Mouse (Mus musculus) lung, postnatal 4 days (tissue): Measurements from ENCODE around the gene Olfr314.
A peak's percentile ranks its signal among the peaks of the same experiment; 100 is the strongest.
"Not testable (repeated sequence)": the region's sequence is repeated elsewhere in the genome, so short reads cannot be mapped to it uniquely, and the experiment has no call there.

Experiments used
- DNase-seq, 2 experiments: peaks; one replicate each; pipeline ENCODE4 v3.0.0; 2021

The Olfr314 gene

DNA sequence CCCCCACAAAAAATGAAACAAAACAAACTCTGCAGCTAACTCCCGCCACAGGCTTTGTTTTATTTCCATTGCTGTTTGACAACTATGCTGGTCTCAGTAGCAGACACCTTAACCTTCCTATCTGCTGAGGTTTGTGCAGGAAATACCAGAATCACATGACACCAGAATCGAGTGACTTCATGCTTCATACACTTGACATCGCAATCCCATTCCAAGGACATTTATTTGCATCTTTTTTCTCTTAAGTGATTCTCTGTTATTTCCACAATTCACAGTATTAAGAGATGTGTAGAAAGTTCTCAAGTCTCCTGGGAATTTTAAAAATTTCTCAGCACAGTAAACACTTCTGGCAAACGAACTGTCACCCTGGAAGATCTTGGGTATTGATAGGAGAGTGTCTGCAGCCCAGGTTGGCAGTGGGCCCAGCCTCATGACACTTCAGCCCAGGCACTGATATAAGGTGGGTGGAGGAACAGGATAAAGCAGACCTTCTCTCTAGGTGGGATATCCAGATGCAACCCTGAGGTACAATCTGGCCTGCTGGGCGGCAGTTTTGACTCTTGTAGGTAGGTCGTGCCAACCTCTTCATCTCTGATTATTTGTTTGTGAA is at the start of gene Olfr314:
TSS of gene Olfr314 (plus strand) at position 473 of the 610 bp plus-strand sequence.
- no peak for DNase-seq

DNA sequence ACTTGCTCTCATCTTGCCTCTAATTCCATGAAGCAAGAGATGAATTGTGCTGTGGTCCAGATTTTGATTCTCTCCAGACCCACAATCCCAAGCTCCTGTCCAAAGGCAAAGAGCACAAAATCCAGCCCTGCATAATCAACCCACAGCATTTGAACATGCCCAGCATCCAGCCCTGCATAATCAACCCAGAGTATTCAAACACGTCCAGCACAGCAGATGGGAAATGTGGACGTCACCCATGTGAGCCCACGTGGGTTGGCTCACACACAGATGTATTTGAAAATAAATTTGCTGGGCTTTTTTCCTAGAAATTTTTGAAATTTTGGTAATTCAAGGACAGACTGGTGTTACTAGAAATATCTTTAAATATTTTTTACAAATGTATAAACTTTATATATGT is 49.4 kb upstream of the Olfr314 start:
- peak; percentile 5 to 38 for DNase-seq

DNA sequence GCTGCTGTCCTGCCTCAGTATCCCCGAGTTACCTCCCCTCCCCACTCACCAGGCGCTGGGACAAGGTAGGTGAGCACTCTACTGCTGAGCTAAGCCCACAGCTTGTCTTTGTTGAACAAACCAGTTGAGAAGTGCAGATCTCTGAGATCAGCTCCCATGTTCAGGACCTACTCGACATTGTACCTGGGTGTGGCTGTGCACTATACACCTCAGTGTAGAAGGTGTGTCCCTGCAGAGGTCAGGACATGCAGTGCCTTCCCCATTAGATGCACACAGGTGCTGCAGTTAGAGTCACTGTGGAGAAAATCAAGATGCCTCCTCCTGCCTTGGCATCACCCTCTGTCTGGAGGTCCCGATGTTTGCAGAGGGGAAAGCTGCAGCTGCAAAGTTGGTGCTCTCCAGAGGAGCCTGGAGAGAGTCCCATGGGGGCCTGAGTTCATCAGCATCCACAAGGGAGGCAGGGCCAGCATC is 43.9 kb upstream of the Olfr314 start, which contains the start of gene Olfr317:
TSS of gene Olfr317 (minus strand) at position 421 of the 471 bp plus-strand sequence.
- no peak for DNase-seq

DNA sequence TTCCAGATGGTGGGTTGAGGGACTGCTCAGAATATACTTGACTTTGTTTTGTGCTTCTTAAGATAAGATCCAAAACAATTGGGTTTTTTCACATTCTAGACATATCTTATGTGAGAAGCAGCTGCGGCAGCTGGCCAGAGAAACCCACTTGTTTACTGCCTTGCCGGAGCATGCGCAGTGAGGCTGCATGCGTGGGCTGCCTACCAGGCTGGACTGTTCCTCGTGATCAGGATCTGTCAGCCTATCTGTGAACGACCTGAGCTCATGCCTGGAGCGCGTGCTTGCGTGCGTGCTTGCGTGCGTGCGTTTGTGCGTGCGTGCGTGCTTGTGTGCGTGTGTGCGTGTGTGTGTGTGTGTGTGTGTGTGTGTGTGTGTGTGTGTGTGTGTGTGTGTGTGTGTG is 31.7 kb upstream of the Olfr314 start:
- DNase-seq: not testable (repeated sequence)

DNA sequence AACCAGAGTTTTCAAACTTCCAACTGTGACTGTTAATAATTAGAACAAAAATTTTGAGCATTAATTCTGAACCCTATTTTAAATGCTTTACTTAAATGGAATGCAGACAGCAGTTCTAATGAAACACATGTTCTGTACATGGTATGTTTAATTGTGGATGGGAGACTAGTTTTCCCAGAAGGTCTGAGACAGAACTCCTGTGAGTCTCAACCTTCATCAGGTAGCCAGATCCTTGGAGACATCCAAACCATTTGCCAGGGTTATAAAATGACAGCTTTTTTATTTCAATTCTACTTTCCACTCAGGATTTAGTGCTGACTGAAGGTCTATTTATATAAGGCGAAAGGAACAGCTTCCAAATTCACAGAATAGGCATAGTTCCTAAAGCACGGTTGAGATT is 30.3 kb upstream of the Olfr314 start, which contains the start of gene Olfr316:
TSS of gene Olfr316 (plus strand) at position 301 of the 400 bp plus-strand sequence.
- no peak for DNase-seq

DNA sequence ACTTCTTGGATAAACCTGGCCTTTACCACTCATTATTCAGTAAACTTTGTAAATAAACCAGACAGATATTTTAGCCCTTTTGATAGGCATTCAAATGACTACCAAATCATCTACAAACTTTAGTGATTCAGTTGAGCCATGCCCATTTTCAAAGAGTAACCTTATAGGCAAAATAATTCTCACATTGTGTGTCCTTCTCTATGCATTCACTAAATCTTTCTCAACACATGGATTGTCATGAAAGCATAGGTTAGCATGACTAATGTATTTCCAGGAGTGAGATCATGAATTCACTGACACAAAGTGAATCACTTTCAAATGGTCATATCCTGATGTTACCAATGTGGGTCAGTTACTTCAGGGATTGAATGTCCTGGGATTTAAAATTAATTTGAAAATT is 9.9 kb upstream of the Olfr314 start, which contains the start of gene Olfr315:
TSS of gene Olfr315 (plus strand) at position 301 of the 400 bp plus-strand sequence.
- DNase-seq: no peak

DNA sequence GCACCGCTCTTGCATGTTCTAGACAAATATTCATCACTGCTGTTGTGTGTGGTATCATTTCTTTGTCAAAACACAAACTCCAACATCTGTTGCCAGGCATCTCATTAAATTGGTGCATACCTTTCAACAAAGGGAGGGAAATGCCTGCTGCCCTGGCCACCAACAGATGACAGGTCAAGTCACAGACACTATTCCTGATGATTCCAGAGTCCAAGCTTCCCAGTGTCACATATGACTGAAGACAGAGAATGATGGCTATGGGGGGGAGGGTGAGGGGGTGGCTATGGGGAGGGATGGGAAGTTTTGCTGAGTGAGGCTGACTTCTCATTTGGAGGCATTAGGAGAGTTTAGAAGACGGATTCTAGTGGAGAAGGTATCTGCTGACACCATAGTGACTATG is 1.4 kb downstream of the Olfr314 start:
- no peak for DNase-seq

DNA sequence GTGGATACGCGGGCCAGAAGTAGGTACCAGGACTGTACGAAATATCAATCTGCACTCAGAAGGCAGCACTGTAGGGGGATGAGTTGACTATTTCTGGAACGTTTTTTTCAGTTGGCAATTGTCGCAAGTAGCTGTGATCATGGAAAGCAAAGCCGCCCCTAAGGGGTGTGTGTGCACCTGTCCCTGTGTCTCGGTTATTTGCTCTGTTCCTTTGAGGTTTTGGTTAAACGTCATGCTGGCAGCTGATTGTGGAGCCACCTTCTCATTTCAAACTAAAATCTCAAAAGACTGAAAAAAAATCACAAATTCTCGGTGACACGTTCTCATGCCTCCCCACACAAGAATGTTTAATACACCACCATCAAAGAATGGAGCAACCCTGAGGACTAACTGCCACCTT is 4.9 kb downstream of the Olfr314 start:
- no peak for DNase-seq

DNA sequence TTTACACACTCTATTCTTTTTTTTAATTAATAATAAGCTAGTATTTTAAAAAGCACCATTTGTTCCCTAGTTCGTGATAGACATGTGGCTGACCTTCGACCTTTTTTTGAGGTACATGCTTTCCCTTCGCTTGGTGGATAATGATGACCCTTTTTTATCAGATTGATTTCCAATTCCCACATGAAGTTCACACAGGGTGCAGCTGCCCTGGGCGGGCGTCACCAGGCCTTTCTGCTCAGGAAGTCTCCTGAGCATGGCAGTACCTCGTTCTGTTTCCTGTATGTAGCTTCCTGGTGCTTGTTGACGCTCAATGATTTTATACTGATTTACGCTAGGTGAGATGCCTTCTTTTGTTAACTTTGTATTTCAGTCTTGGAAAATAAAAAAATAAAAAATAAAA is 5.6 kb downstream of the Olfr314 start:
- DNase-seq: no peak

DNA sequence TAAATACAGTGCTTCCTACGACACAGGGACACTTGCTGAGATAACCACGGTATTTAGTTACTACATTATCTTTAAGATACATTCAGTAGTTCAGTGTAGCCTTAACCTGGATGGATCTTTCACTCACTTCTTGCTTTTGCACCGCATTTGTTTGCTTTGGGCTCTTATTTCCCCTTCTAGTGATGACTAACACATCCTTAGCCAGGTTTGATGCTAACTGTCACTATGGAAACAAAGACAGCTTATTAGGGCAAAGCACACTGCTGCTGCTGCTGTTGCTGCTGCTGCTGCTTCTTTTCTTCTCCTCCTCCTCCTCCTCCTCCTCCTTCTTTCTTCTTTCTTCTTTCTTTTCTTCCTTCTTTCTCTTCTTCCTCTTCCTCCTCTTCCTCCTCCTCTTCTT is 6.8 kb downstream of the Olfr314 start:
- no peak for DNase-seq

DNA sequence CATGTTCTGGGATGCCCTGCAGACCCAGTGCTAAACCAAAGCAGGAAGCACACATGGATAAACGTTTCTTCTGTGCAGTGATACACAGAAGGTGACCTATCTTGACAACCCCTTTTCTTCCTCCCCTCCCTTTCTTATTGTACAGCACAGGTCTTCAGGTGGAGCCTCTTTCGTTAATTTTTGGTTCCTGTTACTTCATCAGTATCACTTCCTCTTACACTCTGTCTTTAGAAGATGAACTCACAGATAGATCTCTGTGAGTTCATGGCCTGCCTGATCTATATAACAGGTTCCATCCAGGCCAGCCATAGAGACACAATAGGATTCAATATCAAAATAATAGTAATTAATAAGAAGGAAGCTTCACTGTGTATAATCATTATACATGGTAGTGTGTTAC is 7.3 kb downstream of the Olfr314 start:
- no peak for DNase-seq

DNA sequence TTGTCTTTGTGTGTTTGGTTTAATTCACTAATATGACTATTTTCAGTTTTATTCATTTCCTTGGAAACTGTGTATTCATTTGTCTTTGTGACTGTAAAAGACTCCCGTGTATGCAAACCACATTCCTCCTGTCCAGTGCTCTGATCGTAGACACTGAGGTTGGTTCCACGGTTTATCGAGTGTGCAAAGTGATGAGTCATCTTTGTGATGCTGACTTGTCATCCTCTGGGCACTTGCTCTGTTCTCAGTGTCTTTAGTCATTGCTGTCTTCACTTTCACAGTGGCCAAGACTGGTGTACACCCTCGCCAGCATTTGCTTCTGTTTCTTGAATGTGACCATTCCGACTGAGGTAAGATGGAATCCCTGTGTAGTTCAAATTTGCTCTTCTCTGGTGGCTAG is 7.9 kb downstream of the Olfr314 start:
- no peak for DNase-seq

DNA sequence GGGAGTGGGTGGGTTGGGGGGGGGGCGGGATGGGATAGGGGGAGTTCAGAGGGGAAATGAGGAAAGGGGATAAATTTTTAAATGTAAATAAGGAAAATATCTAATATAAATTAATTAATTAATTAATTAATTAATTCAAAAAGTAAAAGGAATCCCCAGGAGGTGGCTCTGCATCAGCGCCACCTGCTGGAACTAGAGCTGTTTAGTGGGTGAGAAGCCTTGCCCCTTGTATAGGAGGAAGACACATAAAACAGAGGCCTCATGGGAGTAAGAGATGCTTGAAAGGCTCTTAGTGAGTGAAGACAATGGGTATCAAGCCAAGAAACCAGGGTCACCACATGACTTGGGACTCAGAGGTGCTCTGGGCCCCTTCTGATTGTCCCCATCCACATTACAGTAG is 13.1 kb downstream of the Olfr314 start:
- no peak for DNase-seq

DNA sequence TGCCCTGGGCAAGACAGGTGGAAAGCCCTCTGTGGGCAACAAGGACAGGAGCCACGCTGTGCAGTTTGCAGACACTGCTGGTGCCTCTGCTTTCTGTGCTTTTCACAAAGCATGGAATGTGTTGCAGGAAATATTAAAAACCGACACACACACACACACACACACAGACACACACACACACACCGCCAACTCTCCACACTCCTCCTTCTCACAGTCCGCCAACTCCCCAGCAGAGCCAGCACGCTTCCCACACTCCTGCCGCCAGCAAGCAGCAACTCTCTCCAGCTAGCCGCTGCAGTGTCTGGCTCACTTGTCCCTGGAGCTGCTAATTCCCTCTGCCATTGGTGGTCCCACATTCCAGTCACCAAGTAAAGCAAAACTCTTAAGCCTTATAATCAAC is 14.1 kb downstream of the Olfr314 start:
- no peak for DNase-seq

DNA sequence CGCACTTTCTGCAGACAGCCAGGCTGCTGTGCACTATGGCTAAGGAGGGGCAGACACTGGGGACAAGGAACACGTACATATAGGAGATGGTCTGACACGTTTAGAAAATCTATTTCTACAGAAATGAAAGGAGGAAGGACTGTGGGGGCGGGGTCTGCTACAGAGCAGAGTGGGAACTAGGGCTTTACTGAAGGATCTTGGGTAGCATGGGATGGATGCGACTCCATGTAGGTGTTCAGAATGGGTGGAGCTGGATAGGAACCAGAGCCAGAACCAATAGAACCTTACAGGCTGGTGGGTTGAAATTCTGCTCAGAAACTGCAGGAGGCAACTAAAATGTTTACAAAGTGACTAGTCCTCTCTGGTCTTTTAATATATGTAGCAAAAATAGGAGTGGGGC is 17.0 kb downstream of the Olfr314 start:
- no peak for DNase-seq

DNA sequence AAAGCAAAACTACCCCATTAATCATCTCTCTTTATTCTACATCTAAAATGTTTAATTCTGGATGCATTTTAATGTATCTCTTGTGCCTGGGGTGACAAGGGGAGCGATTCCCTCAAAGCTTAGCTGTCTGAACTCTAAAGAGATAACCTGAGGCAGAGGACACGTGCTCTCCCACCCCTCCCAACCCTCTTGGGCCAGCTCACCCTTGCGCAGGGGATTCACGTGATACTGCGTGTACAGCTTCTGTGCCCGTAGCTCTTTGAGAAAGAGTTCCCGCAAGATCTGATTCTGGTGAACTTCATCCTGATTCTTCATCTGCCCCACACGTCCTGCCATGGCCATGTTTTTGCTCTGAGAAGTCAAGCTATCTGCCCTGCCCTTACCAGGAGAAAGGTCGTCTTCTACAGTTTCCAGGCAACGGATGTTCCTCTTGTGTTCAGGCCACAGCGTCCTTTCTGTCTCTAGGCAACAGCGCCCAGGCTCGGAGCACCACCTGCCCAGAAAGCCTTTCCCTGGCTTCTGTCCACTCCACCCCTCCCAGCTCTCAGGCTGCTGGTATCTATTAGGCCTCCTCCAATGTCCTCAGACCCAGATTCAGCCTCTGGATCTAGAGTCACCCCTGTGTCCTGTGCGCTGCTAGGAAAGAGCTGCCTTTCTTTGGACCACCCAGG is 18.9 kb downstream of the Olfr314 start, which contains the start of gene Fam183b:
TSS of gene Fam183b (minus strand) at position 403 of the 671 bp plus-strand sequence.
- no peak for DNase-seq

DNA sequence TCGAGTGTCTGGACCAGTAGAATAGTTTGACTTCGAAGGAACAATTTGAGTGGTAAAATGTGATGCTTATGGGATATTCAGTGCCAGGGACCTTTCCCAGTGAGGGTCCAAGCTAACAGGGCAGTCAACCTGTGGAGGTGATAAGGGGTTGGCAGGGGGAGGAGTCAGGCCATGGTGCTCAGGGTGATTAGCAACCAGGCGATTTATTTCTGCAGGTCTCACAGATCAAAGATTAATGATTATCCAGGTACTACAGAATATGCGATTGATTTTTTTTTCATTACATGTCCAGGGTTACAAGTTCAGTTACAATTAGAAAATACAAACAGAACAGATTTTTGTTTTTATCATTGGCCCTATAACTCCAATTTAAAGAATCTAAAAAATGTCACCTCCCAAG is 21.1 kb downstream of the Olfr314 start:
- no peak for DNase-seq

DNA sequence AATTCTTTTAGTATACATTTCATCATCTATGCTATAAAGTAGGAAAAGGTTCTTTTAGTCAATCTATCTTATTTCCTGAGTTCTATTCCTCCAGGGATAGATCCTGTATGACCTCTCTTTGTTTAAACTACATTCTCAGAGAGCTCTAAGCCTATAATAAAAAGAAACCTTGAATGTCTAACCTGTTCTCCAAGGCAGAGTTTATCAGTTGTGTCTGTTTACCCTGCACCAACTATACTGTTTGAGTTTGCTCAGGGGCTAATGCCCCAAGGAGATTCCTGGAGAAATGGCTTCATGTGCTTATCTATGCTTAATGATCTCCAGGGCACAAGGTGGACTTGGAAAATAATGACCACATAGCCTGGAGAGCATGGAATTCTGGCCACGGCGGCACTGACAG is 21.6 kb downstream of the Olfr314 start:
- no peak for DNase-seq

DNA sequence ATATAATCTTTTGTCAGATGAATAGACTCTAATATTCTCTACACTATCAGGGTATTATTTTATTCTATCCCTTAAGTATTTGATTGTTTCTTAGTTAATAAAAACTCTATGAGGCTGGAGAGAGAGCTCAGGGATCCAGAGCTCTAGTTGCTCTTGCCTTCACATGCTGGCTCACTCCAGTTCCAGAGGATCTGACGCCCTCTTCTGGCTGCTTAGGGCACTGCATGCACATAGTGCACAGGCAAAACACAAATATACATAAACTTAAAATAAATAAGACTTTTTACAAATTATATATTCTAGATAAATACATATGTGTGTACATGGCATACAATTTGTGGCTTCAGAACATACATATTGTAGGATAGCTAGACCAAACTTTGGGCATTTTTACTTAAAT is 29.2 kb downstream of the Olfr314 start:
- no peak for DNase-seq

DNA sequence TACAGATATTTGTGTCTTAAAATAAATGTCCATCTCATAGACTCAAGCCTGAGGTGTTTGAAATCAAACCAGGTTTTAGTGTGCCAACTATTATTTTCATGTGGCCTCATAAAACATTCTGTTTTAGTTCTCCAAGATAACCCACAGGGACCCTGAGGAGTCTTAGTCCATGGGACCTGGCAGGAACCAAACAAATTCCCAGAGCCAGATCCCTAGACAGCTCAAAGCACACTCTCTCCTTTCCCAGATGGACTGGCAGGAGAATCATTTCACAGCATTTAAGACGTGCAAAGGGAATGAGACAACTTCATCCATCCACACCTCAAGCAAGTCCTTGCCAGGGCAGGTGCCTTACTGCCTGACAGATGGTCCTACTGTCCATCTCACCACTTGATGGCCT is 31.9 kb downstream of the Olfr314 start, which contains the start of gene Olfr313:
TSS of gene Olfr313 (plus strand) at position 301 of the 400 bp plus-strand sequence.
- DNase-seq: not testable (repeated sequence)

DNA sequence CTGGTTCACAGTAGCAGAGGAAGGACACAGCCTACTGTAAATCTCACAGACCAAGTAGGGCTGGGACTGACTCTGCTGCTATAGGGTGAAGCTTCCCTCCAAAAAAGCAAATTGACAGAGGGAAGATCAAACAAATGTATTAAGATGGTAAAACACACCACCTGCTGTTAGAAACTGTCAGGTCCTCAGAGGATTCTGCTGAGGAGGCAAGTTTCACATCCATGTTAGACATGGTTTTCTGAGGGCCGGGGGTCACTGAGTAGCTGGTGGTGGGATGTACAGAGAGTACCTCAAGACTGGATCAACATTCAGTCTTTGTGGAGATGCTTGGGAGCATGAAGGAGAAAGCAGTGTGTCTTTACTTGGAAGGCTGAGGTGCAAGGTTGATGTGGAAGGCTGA is 32.9 kb downstream of the Olfr314 start:
- DNase-seq: no peak

DNA sequence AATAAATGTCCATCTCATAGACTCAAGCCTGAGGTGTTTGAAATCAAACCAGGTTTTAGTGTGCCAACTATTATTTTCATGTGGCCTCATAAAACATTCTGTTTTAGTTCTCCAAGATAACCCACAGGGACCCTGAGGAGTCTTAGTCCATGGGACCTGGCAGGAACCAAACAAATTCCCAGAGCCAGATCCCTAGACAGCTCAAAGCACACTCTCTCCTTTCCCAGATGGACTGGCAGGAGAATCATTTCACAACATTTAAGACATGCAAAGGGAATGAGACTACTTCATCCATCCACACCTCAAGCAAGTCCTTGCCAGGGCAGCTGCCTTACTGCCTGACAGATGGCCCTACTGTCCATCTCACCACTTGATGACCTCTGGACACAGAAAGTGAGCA is 46.2 kb downstream of the Olfr314 start, which contains the start of gene Olfr312:
TSS of gene Olfr312 (plus strand) at position 301 of the 400 bp plus-strand sequence.
- DNase-seq: not testable (repeated sequence)

DNA sequence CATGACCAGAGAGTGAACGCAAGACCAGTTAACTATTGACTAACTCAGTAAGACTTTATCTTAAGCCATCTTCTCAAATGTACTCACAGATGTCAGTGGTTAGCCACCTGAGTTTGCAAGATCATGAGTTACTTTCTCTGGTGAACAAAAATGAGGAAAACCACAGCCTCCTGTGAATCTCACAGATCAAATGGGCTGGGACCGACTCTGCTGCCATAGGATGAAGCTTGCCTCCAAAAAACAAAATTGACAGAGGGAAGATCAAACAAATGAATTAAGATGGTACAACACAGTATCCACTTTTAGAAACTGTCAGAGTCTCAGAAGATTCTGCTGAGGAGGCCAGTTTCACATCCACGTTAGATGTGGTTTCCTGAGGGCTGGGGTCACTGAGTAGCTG is 47.0 kb downstream of the Olfr314 start:
- DNase-seq: no peak

DNA sequence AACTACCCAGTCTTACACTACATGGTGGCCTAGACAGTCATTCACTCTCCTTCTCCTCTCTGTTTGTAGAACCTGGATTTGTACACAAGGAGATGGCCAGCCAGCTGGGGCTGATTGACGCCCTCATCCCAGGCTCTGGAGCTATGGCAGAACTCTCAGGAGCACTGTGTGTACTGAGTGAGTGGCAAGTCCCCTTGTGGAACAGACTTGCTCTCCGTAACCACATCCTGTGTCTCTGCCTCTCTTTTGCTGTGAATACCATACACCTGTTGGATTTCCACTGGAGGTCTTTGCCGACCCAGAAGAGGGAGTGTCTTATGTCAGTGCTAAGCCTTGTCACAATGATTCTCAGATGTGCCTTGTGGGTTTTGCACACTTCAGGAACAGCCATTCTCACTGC is 49.8 kb downstream of the Olfr314 start:
- not testable (repeated sequence) for DNase-seq
